Mouse (Mus musculus): ENCODE measurements at regions not wholly inside any gene's neighbourhood (a gene's known extent, or its start where the extent isn't known, plus 50 kb on each side); places are given as distances from the start of the nearest gene placed in this dataset.

DNA sequence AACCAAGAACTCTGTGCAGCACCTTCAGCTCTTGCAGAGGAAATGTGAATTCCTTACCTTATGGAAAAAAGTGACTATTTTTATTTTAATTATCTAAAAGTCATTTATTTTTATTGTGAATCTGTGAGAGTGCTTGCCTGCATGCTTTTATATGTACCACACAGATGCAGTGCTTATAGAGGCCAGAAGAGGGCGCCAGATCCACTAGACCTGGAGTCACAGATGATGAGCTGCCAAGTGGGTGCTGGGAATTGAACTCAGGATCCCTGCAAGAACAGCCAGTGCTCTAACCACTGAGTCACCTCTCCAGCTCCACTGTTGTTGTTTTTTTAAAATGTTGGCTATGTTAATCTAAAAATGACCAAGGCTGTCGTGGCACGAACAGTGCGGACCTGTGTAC, 153.7 kb upstream of the Zfp64 start:
- DNase-seq, result no peak

DNA sequence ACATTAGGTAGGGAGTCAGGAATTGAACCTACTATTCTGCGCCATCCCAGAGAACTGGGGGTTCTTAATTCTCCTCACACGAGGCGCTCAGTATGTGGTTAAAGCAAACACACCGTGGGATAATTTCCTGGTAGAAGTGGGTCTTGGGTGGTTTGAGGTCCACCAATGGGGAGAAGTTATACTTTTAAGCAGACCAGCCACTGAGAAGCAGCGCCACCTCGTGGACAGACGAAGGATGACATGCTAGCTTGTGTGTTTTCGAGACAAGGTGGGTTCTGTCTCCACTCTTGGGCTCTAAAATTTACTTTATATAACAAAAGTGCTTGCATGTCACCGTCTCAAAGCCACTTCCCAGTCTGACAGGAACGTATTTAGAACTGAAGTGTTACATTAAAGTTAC, 152.7 kb upstream of the Zfp64 start:
- no peak for DNase-seq

DNA sequence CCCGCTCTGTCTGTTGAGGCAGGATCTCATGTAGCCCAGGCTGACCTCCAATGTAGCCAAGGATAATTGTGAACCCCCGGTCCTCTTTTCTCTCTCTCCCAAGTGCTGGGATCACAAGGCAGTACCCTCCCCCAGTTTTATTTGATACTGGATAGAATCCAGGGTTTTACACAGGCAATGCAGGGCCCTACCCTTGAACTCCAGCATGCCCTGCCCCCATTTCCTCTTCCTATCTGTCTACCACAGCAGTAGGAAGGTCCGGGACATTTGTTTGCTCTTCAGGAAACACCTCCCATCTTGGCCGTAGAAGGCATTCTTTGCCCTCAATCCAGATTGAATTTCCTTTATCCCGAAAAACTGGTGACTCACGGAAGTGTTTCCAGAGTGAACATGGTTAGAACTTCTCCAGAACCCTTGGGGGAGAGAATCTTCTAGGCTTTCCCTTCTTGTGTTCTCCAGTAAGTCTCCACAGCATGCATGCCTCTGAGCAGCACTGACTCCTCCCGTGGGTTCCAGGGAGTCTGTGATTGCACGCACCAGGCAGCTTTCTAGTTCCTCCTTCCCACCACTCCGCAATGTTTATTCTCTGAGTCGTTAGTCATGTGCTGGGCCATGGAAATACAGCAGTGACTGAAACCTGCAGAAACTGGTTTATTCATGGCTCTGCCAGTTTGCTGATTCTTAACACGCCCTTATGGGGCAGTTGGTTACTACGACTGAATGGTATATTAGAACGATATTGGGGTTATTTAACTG, 146.3 kb upstream of the Zfp64 start:
- DNase-seq, result no peak

DNA sequence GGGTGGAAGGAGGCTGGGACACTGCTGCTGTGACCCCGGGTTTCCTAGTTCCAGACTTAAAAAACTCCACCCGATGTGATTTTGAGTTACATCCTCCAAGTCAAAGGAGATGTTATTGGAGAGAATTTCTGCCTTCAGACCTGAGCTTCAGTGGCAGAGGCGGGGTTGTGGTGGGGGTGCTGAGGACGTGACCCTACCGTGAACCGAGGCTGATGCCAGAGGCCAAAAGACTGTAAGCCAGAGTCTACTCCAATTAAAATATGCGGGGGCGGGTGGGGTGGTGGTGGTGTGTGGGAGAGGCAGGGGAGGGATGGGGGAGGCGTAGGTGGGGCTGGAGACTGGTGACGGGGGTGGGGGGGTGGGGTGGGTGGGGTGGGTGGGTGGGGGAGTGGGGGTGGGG, 145.1 kb upstream of the Zfp64 start:
- DNase-seq, result no peak

DNA sequence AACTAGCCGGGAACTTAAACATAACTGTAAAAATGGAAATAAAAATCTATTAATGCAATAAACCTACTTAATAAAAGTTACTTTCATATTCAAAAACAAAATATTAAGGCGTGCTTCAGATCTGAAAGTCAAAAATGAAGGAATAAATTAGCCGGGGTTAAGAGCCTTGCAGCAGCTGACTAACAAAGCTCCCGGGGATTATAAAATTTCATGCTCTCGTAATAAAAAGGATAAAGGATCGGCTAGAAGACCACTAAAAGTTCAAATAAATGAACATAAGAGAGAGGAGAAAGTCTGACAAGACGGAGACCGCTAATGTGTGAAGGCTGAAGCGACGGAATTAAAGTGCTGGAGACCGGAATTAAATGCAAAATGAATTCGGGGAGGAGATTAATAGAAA, 144.3 kb upstream of the Zfp64 start:
- no peak for DNase-seq

DNA sequence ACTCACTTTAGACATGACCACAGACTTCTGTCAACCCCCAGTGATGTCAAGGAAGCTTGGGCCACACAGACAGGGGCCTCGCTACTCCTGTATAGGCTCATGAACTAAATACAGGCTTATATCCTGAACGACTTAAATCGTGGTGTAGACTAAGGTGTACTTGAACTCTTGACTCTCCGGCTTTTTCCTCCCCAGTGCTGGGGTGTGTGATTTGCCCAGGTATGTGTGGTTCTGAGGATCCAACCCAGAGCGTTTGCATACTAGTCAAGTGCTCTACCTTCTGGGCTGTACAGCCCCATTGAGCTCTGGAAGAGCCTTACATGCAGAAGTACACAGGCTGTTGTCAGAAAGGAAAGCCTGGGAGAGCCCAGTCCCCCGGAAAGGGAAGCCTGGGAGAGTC, 143.2 kb upstream of the Zfp64 start:
- no peak for DNase-seq

DNA sequence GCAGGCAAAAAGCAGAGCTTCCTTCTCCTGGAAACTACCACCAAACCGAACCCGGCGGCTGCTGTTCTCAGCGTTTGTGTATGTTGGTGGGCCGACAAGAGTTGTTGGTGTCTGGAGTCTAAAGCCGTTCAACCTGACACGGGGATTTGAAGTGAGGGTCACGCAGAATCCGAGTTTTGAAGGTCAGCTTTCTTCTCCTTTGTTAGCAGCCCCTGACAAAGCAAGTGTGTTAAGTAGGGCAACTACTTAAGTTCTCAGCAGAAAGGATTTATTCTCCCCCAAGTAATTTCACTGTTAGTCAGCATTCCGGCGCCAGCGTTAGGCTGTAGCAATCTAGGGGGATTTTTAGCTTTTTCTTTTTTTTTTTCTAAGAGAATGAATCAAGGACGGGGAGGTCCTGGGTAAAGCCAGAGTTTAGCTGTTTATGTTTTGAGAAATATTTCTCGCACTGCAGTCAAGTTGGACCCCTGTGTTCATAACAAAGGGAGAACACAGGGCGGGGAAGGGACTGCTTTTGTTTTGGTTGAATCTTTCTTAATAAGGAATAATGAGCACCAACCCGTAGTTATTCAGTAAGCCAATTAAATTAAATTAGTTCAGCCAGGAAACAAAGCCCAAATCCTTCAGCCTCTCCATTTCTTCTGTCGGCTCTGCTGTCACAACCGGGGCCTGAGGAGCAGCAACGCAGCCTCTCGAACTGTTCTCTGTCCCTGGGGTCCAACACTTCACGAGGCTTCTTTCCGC, 138.8 kb upstream of the Zfp64 start:
- DNase-seq, result no peak

DNA sequence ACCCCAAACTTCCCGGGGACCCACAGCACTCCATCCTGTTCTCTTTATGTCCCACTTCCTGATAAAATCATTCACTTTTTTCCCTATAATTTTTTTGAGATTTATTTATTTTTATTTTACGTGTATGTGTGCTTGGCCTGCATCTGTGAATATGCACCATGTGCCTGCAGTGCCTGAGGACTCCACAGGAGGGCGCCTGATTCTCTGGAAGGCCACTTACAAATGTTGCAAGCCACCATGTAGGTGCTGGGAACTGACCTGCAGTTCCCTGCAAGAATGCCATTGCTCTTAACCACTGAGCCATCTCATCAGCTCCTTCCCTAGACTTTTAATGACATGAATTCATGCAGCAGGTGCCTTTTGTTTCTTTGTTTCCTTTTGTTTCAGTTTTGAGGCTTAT, 134.9 kb upstream of the Zfp64 start:
- DNase-seq, result no peak

DNA sequence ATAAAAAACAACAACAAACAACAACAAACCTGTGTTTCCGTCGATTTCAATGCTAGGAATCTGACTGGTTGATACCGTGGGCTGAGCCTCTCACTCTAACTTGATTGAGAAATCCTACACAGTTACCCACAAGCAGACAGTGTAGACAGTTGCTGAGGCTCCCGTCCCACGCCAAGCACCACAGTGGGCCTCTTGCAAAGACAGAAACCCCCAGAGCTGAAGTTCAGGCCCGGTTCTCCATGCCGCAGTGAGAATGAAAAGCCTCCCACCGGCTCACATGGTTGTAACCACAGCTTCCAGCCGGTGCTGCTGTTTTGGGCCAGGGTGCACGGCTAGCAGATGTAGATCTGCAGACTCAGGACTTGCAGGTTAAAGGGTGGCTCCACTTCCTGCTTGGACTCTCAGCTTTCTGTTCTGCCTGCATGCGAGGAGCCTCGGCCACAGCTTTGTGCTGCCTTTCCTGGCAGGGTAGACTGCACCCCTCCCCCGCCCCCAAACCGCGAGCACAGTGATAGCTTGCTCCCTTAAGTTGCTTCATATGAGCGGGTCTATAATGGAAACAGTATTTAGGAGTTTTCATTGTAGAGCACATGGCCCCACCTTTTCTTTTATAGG, 133.6 kb upstream of the Zfp64 start:
- no peak for DNase-seq

DNA sequence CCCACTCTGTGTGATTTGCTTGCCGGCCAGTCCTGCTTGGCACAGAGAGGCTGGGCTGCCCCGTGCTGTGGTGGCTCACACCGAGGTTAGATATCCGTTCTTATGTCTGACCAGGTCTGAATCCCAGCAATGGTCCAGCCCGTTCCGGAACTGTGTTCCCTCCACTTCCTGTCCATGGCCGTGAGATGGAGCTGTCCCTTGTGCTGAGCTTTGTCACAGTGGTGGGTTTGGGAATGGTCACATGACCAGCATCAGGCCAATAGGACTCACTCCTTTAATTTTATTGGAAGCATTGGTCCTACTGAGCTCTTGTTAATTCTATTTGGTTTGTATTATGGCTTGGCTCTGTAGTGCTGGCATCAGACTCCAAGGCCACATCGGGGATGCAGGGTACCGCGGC, 132.9 kb upstream of the Zfp64 start:
- no peak for DNase-seq

DNA sequence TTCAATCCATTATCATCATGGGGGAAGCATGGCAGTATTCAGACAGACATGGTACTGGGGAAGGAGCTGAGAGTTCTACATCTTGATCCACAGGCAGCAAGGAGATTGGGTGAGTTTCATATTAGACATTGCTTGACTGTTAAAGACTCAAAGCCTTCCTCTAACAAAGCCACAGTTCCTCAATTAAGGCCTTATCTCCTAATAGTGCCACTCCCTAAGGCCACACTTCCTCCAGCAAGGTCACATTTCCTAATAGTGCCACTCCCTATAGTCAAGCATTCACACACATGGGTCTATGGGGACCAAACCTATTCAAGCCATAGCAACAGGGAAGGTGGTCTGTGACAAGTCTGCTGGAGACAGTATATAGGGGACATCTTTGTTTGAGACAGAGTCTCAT, 115.9 kb upstream of the Zfp64 start:
- DNase-seq, result no peak

DNA sequence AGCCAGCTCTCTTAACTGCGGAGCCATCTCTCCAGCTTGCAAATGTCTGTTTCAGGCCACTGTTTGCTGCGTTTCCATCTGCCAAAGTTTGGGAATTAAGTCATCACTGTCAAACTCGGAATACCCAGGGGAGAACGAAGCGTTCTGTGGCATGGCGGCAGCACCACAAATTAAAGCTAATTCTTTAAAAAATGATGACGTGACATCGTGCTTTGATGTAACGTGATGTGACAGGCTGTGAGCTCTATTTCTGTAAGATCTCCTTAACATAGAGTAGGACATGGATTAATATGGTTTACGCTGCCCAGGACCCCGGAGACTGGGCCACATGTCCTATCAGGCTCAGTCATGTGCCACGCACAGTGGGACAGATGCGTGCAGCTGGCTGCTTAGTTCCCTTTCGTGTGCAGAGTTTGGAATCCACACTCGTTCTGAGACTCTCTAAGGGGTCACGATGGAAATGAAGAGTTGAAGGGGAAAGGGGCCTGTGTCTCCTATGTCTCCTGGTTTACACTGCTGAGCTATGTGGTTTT, 109.8 kb upstream of the Zfp64 start:
- no peak for DNase-seq

DNA sequence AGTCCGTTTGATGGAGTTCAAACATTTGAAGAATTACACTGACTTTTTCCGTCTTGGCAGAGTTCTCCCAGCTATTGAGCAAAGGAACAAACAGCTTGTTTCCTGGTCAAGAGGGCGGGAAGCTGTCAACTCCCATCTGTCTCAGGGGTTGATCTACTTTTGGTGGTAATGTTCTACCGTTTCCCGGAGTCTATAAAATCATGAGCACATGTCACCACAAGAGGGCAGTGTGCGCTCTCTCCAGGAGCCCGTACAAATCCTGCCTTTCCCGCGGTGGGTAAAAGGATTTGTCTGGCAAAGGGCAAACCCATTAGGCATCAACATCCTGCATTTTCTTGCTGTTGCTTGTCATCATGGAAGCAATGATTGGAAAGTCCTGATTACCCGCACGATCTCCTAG, 106.1 kb upstream of the Zfp64 start:
- peak; percentile 53 for DNase-seq

DNA sequence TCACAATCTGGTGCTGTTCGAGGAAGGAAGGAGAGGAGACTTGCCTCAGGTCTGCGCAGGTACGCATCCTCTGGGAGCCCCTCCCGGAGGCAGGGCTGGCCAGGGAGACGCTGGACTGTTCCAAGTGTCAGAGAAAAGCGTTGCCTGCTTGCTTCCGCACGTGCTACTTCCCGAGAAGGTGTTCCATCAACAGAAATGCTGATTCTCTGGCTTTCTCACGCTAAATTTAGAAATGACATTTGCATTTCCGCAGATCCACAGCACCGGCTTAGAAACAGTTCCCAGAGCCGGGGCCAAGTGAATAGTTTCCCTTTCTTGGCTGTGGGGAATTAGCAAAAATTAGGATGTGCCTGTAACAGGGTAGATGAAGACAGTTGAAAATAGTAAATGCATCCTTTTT, 105.1 kb upstream of the Zfp64 start:
- DNase-seq, result no peak

DNA sequence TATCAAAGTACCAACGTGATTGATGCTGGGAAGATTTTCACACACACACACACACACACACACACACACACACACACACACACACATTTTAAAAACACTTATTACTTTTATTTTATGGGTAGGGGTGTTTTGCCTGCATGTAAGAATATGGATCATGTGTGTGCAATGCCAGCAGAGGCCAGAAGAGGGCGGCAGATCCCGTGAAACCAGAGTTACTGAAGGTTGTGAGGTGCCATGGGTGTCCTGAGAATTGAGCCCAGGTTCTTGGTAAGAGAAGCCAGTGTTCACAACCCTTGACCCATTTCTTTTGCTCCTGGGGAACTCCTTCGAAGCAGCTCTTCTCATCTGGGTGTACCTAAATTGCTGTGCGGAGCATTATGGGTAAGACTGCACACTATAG, 102.4 kb upstream of the Zfp64 start:
- no peak for DNase-seq

DNA sequence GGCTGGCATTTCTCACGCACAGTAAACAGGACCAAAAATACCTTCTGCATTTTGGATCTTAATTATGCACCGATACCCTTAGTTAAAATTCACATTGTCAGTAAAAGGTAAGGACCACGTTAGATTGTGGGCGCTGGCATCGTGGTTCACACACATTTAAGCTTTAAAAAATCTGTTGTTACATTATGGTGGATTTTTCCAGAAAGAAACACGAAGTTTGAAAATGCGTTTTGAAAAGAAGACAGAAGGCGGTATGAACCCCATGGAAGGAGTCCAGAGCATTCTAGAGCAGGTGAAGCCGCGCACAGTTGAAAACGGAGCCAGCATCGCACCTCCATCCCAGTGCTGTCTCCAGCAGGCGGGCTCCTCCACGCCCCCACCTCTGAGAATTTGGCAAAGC, 94.6 kb upstream of the Zfp64 start:
- DNase-seq, result no peak

DNA sequence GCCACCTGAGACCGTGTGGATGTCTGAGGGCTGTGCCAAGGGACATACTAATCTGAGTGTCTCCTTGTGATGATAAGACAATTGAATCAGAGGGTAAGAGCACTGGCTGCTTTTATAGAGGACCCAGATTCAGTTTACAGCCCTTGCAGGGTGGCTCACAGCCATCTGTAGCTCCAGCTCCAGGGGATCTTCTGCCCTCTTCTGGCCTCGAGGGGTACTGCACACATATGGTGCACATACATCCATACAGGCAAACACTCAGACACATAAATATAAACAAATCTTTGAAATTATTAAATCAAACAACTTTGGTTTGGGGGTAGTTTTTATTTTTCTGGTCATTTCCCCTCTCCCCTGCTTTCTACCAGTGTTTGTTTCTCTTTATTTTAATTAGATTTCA, 86.4 kb upstream of the Zfp64 start:
- no peak for DNase-seq

DNA sequence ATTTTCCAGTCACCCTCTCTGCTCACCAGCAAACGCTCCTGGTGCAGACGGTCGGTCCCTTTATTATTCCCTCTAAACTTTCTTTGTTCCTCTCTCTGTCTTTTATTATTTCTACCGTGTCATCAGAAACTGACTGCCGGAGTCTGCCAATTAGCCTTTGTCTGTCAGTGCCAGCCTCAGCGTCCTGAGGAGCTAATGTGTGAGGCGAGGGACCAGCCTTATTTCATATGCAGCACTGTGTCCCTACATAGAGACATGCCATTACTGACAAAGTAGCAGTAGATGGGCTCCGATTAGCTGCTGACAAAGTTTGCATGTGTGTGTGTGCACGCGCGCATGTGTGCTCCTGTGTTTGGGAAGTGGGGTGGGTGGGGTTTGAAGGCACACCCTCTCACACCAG, 82.6 kb upstream of the Zfp64 start:
- no peak for DNase-seq

DNA sequence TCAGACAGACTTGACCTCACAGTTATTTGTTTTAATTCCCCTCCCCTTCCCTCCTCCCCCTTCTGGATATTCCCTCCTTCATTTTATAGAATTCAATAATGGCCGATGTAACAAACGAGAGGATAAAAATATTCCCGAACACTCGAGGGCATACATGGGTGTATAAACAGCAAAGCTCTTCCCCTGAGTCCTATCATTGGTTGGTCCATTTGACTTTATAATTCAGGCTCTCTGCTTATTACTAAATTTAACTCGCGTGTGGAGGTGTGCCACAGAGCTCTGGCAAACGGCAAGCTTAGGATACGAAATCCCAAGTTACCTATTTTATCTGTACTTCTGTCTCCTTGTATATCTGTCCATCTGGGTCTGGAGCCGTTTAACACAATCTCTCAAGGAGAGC, 82.1 kb upstream of the Zfp64 start:
- no peak for DNase-seq

DNA sequence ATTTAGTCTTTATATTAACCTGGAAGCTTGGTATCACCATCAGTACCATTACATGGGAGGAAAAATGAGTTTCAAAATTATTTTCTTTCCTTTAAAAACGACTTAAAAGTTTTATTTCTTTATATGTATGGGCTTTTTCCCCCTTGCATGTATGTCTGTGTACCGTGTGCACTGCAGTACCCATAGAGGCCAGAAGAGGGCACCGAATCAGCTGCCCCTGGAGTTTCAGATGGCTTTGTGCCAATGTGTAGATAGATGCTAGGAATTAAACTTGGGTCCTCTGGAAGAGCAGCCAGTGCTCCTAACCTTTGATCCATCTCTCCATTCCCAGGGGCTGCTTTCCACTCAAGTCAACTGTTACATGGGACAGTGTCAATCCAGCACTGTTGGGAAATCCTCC, 79.9 kb upstream of the Zfp64 start:
- DNase-seq, result no peak

DNA sequence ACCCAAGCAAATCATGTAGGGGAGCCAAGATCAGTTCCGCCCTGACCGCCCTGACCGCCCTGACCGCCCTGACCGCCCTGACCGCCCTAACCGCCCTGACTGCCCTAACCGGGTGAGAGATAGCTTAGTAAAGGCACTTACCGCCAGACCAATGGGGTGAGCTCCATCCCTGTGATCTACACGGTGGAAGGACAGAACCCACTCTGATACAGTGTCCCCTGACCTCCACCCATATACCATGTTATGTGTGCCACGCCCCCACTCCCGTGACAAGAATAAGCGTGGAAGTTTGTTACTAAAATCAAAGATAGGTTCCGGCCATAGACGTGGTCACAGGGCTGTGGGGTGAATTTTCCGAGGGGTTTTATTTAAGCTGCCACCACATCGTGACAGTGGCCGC, 78.6 kb upstream of the Zfp64 start:
- DNase-seq, result no peak

DNA sequence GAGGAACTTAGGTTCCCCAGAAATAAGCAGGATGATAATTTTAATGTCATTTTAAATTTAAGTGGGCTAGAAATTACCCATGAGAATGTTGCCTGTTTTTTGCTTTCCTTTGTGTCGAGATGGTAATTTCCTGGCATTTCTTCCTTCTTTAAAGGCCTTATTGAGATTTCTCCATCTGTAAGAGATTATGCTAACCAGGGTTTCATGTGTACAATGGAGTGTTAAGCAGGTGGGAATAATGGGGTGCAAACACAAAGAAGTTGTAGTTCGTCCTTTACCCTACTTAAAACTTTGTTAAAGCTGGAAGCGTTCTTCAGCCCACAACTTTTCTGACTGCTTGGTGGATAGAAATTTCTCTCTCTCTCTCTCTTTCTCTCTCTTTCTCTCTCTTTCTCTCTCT, 77.8 kb upstream of the Zfp64 start:
- DNase-seq, result no peak

DNA sequence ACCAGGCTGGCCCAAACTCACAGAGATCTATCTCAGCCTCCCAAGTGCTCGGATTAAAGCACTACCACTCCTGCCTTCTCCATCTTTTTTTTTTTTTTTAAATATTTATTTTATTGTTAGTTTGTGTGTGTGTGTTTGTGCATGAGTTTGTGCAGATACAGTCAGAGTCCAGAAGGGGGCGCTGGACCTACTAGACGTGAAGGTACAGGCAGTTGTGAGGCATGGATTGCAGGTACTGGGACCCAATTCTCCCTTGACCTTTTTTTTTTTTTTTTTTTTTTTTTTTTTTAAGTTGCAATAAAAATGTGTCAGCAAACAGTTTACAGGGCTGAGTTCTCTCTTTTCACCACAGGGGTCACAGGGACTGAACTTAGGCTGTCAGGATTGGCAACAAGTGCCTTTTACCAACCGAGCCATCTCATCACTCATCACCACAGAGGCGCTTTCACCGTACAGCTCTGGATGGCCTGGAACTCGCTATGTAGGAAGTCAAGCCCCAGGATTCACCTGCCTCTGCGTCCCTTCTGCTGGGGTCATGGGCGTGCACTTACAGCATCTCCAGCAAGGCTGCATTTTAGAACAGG, 73.2 kb upstream of the Zfp64 start:
- no peak for DNase-seq

DNA sequence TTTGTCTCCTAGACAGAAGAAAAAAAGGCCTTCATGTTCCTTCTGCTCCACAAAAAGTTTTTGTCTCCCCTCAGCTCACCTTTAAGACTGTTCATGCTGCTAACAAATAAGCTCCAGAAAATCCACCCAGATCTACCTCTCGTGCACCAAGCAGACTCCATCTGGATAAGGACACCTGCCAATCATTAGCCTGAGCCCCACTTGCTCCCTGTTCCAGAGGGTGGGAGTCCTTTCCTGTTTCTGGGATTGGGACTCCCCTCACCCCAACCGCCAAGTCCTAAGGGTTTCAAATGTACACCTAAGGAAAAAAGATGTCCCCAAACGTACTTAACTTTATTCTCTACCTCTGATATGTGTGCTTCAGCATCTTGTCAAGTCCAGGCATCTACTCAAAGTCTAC, 63.6 kb upstream of the Zfp64 start:
- no peak for DNase-seq

Measured in cerebellum, adult 9-10 months (tissue).